ENCODE assay signal across 9 mouse cellular contexts in the genomic region with DNA sequence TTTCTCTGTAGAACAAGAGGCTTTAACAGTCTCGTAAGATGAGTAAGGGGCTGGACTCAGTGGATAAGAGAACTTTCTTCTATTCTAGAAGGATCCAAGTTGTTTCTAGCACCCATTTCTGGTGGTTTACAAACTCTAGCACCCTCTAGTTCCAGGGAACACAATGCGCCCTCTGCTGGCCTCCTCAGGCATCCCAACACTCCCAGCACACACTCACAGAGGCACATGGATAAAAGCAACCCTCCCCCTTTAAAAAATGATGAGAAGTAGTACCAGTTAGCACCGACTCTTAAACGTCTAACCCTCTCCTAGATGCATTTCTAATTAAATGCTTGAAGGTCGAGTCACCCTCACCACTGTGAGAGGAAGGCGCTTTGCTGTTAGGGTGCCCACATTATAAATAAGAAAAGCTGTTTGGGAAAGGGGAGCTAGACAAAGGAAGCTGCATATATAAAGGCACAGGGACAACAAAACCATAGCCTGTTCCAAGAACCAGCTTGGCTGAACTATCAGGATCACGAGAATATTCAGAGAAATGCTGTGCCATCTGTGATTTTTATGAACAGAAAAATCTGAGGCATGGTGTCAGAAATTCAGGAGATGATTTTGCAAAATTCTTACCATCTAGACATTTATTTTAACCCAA. TPM values are rescaled to one million over a fixed set of nuclear protein-coding genes. Genes with fewer than 3 reads are reported as not detected.
DNase-seq lines count a peak whose midpoint lies in the region; ATAC-seq and TF ChIP-seq lines count a peak whose summit lies in the region.
"Had no signal": no experiment of that assay in that cellular context is flagged by ENCODE, and none has a peak within 500 bp of the region (broad histone marks: within the 10 kb centered on the region; RNA-seq: fewer than 3 reads in every experiment).

No protein-coding gene starts in this region.

- H3K27ac ChIP-seq in liver, embryonic 14.5 days: no peak overlapping the region
- no peak overlapping the region for H3K27ac ChIP-seq in neural tube, embryonic 15.5 days (replicated peaks)
- H3K27ac ChIP-seq: embryonic facial prominence, embryonic 13.5 days had no signal

- no peak overlapping the region for H3K9ac ChIP-seq in liver, embryonic 14.5 days (replicated peaks)
- no peak overlapping the region for H3K9ac ChIP-seq in neural tube, embryonic 15.5 days (replicated peaks)
- H3K9ac ChIP-seq: embryonic facial prominence, embryonic 13.5 days had no signal

- peaks cover 26% of the 10 kb centered on the region for H3K4me1 ChIP-seq in E14TG2a.4 (replicated peaks; ENCODE audit: low read depth, low read length)
- H3K4me1 ChIP-seq in liver, embryonic 14.5 days (replicated peaks; ENCODE audit: control insufficient read depth in 2 of 2, insufficient read depth in 2 of 2, low read length in 1 of 2): peaks cover 7 to 17% of the 10 kb centered on the region in 2 experiments; a peak in 3 of 4 replicates
- H3K4me1 ChIP-seq in neural tube, embryonic 15.5 days: peaks cover 4% of the 10 kb centered on the region; the same call in 1 of the 2 replicates
- H3K4me1 ChIP-seq: embryonic facial prominence, embryonic 13.5 days had no signal

- no peaks in the 10 kb centered on the region for H3K9me3 ChIP-seq in E14TG2a.4 (ENCODE audit: low read length)
- no peaks in the 10 kb centered on the region for H3K9me3 ChIP-seq in liver, embryonic 14.5 days (ENCODE audit: control insufficient read depth, low read length)
- H3K9me3 ChIP-seq in neural tube, embryonic 15.5 days (replicated peaks): no peaks in the 10 kb centered on the region
- H3K9me3 ChIP-seq: embryonic facial prominence, embryonic 13.5 days had no signal

- H3K36me3 ChIP-seq in E14TG2a.4 (ENCODE audit: insufficient read depth, low read length): no peaks in the 10 kb centered on the region
- H3K36me3 ChIP-seq in liver, embryonic 14.5 days (replicated peaks; ENCODE audit: control insufficient read depth, insufficient read depth, low read depth): no peaks in the 10 kb centered on the region
- H3K36me3 ChIP-seq in neural tube, embryonic 15.5 days: no peaks in the 10 kb centered on the region
- H3K36me3 ChIP-seq: embryonic facial prominence, embryonic 13.5 days had no signal

- DNase-seq in layer of hippocampus, adult 11-12 months (ENCODE audit: low spot score): peak; percentile 54
- no peak for DNase-seq in layer of hippocampus, adult 9-10 months (ENCODE audit: low spot score)
- DNase-seq in ZHBTc4 (ENCODE audit: low read depth, low spot score): peak; percentile 74
- DNase-seq in liver, embryonic 14.5 days (ENCODE audit: low read depth in 3 of 3, low spot score in 3 of 3): no peak
- no peak for DNase-seq in cerebellum, adult 18-20 months

- no peak for TF ChIP-seq EP300 in liver, embryonic 14.5 days (IDR thresholded peaks at IDR 0.05; ENCODE audit: low read depth)

- peak; percentile 66 for TF ChIP-seq CTCF in E14TG2a.4 (conservative IDR thresholded peaks at IDR 0.05; ENCODE audit: low read length)
- peak; percentile 85 for TF ChIP-seq CTCF in liver, embryonic 14.5 days (IDR thresholded peaks at IDR 0.05; ENCODE audit: low read depth)

- no peak for ATAC-seq in liver, embryonic 14.5 days (ENCODE audit: insufficient read depth)
- no peak for ATAC-seq in neural tube, embryonic 15.5 days (ENCODE audit: low FRiP score)
- ATAC-seq in activated CD4-positive, CD25-positive, alpha-beta regulatory T cell, adult 4 months: no peak

- no peak overlapping the region for H3K4me2 ChIP-seq in liver, embryonic 14.5 days (ENCODE audit: low read depth)
- no peak overlapping the region for H3K4me2 ChIP-seq in neural tube, embryonic 15.5 days
- H3K4me2 ChIP-seq: embryonic facial prominence, embryonic 13.5 days had no signal

- H3K4me3 ChIP-seq in E14TG2a.4 (replicated peaks; ENCODE audit: low read length): no peak overlapping the region
- H3K4me3 ChIP-seq in liver, embryonic 14.5 days (ENCODE audit: insufficient read depth in 1 of 2, low read depth in 2 of 2, low read length in 2 of 2): no peak overlapping the region
- no peak overlapping the region for H3K4me3 ChIP-seq in neural tube, embryonic 15.5 days (replicated peaks)
- H3K4me3 ChIP-seq: embryonic facial prominence, embryonic 13.5 days had no signal

- peaks cover 4% of the 10 kb centered on the region; the same call in 1 of the 2 replicates for H3K27me3 ChIP-seq in E14TG2a.4 (ENCODE audit: insufficient read depth, low read length)
- no peaks in the 10 kb centered on the region for H3K27me3 ChIP-seq in liver, embryonic 14.5 days (ENCODE audit: control insufficient read depth, insufficient read depth, low read length)
- no peaks in the 10 kb centered on the region for H3K27me3 ChIP-seq in neural tube, embryonic 15.5 days (replicated peaks)

- WGBS in liver, embryonic 14.5 days (ENCODE audit: insufficient replicate concordance): 46% methylated on average over 7 of the region's 7 CpGs
- 54% methylated on average over 7 of the region's 7 CpGs for WGBS in neural tube, embryonic 15.5 days

RNA-seq across cellular contexts. Expression of a gene that starts 18.9 kb away (rescaled TPM):
- polyA plus RNA-seq in liver, embryonic 14.5 days (2012; rRNA removed): 11.4 and 17.3 TPM in 2 replicates
- polyA plus RNA-seq in liver, embryonic 14.5 days (2014; fragmentation: Nextera tagmentation; extraction: Ambion mirVana): 31.6 and 32.4 TPM in 2 replicates
- 19.7 and 20.3 TPM in 2 replicates for polyA plus RNA-seq in neural tube, embryonic 15.5 days (2015; fragmentation: Nextera tagmentation; extraction: Ambion mirVana)
- polyA plus RNA-seq in activated CD4-positive, CD25-positive, alpha-beta regulatory T cell, adult 4 months (2017; shearing (Covaris generic)): 10 to 100 TPM; 34.9 to 37.6 TPM

Comparison
In these comparisons a context has a peak if more than half of its experiments do, and no peak if none do; other contexts are left out.
1. DNase-seq: peak in layer of hippocampus, adult 11-12 months (single experiment) and ZHBTc4 (single experiment); none in layer of hippocampus, adult 9-10 months (single experiment), liver, embryonic 14.5 days (0 of 3) and cerebellum, adult 18-20 months (0 of 2).